Mouse (Mus musculus) megakaryocyte-erythroid progenitor cell, adult 5-6 weeks (primary cell): Measurements from ENCODE around the gene Car11. TPM values are rescaled to one million over a fixed set of nuclear protein-coding genes. Genes with fewer than 3 reads are reported as not detected.

Experiments used
- ATAC-seq: replicated peaks from 2 replicates; pipeline ENCODE4 v1.8.0; 2016; ENCODE audit warnings: mild to moderate bottlenecking, inconsistent platforms; ENCODE audit not compliant: severe bottlenecking, poor library complexity, low FRiP score, low TSS enrichment
- total RNA-seq, 2 experiments: library from RNA; stranded (forward) in 1 of 2; stranded (reverse) in 1 of 2; fragments of 200-1000, 215-1000 nt in 1 of 2; fragments of >200 nt in 1 of 2; fragmentation: Nextera tagmentation in 1 of 2; gene quantifications; 2 replicates each; pipeline ENCODE4 v1.2.3; 2014 to 2017

The Car11 gene
- total RNA-seq, 2 experiments from 2014 or later = not detected

DNA sequence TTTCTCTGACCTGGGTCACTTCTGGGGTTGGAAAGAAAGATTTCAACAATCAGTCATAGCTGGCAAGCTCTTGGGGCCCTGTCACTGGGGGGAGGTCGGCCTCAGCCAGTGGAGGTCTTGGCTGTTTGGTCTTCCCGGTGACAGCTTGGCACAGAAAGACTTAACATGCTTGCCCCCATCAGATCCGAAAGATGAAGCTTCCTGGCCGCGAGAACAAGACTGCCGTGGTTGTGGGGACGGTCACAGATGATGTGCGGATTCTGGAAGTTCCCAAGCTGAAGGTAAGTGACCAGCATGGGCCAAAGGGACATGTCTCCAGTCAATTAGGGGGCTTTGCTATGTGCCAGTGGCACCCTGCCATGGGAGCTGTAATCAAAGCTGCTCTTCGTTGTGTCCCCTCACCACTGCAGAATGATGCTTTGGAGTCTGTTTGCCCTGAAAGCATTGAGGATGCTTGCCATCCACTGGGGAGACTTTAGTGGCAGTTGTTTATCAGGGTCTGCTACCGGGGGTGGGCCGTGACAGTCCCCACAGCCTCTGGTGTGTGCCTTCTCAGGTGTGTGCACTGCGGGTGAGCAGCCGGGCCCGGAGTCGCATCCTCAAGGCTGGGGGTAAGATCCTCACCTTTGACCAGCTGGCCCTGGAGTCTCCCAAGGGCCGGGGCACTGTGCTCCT, 20.2 kb downstream of the Car11 start:
- no peak for ATAC-seq

- no peak for ATAC-seq
These were observed 21.0 kb downstream of the Car11 start, which contains the start of gene Fam83e for GRCm38 (mm10) chr7:45720413-45721233. Gene Fam83e, plus strand, starts transcription at chr7:45721212.

DNA sequence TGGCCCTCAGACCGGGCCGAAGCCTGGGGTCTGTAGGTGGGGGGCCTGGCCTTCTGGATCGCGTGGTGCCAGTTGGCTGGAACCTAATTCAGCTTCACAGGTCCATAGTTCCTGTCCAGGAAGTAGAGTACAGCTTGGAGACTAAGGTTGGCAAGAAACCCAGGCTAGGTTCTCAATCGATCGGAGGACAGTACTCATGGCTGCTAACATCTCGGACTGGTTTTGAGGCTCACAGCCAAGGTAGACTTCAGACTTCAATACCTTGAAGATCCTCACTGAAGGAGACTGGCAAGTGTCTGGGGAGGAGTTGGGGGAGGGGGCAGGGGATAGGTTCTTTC, 21.6 kb downstream of the Car11 start:
- ATAC-seq = no peak

- ATAC-seq = no peak
These were observed 22.2 kb downstream of the Car11 start for GRCm38 (mm10) chr7:45721642-45722347.

DNA sequence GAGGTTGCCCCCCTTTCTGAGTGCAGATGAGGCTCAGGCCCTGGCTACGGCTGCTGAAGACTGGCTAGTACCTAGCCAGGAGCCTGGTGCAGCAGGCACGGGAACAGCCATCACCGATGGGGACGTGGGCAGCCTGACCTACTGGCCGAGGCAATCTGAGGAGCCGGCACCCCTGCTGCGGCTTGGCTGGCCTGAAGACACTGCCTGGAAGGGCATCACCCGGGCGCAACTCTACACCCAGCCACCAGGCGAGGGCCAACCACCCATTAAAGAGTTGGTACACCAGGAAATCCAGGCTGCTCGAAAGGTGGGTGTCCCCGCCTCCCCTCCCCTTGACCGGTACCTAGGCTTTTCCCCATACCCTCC, 22.7 kb downstream of the Car11 start:
- no peak for ATAC-seq

- no peak for ATAC-seq
These were observed 23.7 kb downstream of the Car11 start for GRCm38 (mm10) chr7:45723301-45723700.

DNA sequence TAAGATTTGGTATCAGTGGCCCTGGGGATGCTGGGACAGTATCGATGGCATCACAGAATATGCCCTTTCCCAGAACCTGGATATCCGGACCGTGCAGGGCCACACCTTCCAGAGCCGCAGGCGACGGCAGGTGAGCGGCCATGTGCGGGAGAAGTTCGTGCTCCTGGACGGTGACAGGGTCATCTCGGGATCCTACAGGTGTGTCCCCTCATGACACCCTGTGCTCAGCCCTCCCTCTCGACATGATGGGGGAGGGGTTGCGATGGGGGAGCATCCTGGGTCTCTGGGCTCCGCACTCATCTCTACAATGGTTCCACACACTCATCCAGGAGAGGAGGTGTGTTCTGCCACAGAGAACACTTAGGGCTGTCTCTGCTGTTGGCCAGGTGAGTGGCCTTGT, 24.1 kb downstream of the Car11 start:
- no peak for ATAC-seq

- no peak for ATAC-seq
These were observed 25.5 kb downstream of the Car11 start for GRCm38 (mm10) chr7:45725151-45725550.

GRCm38 (mm10) chr7:45725713-45726112, 26.1 kb downstream of the Car11 start, which contains the start of gene Spaca4:
Gene Spaca4, minus strand, starts transcription at chr7:45725813.
- no peak for ATAC-seq

DNA sequence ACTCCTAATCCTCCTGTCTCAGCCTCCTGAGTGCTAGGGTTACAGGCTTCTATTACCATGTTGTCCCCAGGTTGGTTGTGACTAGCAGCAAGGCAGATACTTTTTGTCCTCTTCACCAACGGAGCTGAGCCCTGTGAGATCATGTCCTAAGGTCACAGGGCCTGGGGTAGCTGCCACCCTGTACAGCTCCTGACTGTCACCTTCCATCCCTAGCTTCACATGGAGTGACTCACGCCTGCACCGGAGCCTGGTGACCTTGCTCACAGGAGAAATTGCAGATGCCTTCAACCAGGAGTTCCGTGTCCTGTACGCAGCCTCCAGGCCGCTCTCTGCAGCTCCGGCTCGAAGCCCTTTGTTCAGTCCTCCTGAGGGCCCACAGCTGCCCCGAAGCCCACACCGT, 26.8 kb downstream of the Car11 start:
- ATAC-seq = no peak

DNA sequence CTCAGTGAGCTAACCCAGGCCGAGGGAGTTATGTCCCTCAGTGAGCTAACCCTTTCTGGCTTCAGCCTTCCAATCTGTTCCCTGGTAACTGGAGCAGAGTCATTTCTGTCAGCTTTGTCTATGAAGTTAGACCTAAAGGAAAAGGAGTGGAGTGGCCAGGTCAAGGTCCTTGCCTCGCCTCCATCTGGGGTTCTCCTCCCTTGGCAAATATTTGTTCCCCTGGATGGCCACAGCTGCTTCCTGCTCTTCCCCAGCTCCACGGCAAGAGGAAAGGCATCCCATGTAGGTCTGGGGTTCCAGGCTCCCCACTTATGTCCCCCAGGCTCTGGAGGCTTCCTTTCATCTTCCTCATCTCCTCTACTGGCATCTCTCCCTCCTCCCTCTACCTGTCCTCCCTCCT, 28.0 kb downstream of the Car11 start:
- ATAC-seq = no peak

GRCm38 (mm10) chr7:45730727-45731431, 31.2 kb downstream of the Car11 start:
- peak; percentile 30 for ATAC-seq

DNA sequence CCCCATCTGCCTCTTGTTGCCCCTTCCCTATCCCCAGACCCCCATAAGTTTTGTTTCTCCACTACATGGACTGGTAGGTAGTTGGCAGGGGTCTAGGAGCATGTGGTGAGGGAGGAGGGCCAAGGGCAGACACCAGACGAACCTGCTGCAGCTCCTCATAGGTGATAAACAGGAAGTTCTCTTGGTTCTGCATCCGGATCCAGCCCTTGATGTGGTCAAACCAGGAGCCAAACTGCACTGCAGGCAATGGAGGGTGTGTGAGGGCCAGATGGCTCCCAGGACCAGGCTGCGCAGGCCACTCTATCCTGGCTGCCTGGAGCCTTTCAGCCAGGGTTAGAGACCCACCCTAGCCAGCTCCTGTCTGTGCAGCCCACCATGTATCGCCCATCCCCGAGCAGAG, 33.8 kb downstream of the Car11 start:
- no peak for ATAC-seq

DNA sequence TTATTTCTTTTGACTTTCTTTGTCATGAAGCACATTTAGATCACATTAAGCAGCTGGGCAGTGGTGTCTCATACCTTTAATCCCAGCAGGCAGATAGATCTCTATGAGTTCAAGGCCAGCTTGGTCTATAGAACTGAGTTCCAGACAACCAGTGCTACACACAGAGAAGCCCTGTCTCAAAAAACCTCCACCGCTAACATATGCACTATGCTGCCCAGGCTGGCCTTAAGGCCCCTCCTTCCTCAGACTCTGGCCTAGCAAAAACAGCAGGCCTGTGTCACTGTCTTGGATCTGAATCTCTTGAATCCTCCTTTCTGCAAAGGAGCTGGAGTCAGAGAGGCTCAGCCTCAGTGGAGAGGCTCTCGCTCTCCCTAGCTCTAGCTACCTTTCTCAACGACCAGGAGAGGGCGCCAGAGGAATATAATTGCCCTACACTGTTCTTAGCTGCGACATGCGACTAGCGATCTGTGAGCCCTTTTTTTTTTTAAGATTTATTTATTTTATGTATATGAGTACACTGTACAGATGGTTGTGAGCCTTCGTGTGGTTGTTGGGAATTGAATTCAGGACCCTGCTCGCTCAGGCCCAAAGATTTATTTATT, 39.6 kb downstream of the Car11 start:
- peak; percentile 76 for ATAC-seq

DNA sequence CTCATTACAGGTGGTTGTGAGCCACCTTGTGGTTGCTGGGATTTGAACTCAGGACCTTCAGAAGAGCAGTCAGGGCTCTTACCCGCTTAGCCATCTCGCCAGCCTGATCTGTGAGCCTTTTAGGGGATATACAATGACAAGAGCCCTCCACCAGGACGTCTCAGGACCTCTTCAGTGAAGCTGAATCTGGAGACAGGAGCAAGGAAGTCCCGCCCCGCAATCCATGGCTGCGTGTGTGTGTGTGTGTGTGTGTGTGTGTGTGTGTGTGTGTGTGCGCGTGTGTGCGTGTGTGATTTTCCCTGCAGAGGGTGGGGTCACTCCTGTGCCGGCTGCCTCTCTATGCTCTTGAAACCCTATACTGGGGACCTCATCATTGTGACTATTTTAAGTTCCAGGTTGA, 40.2 kb downstream of the Car11 start:
- ATAC-seq = no peak

DNA sequence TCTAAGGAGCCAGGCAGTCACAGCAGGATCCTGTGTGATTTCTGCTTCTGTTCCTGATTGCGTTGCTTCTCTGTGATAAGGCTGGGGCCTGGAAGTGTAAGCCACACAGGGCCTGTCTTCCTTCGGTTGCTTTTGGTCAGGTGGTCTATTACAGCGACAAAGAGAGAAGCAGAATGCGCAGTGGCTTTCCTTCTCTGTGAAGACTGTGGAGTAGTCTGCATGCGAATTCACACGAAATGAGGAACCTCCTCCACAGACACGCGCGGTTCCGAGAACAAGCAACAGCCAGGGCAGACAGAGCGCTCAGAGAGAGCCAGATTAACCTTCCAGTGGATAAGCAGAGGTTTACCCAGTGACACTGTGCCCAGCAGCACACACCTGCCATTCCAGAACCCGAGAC, 41.7 kb downstream of the Car11 start:
- no peak for ATAC-seq

- ATAC-seq = peak; percentile 75
These were observed 42.1 kb downstream of the Car11 start for GRCm38 (mm10) chr7:45741777-45742176.

DNA sequence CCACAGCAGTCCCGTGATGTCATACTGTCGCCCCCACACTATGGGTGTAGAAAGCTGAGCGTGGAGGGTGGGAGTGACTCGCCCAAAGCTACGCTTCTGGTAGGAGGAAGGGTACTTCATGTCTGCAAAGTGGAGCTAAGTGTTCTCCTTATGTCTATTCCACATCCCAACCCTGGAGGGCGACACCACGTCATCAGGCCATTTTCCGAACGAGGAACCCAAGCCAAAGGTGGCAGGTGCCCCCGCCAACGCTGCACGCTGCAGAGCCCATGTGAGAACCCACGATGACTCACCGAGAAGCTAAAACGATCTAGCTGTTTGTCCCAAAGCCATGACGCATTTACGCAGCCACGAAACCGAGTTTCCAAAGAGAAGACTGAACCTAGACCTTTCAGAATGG, 42.7 kb downstream of the Car11 start:
- no peak for ATAC-seq

DNA sequence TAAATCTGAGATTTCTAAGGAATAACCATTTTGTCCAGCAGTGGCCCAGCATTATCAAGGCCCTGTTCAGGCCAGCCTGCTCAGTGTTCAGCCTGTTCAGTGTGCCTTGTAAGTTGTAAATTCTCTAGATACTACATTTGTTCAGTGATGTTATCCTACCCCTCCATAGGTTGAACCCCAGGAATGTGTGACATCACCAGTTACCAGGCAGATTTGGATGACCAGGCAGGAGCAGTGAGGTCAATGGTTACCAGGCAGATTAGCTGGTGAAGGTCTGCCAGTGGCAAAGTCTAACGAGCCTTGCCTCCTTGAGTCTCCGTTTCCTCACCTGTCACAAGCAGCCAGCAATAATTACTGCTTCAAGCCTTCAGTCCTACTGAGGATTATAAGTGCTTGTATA, 44.7 kb downstream of the Car11 start:
- no peak for ATAC-seq

DNA sequence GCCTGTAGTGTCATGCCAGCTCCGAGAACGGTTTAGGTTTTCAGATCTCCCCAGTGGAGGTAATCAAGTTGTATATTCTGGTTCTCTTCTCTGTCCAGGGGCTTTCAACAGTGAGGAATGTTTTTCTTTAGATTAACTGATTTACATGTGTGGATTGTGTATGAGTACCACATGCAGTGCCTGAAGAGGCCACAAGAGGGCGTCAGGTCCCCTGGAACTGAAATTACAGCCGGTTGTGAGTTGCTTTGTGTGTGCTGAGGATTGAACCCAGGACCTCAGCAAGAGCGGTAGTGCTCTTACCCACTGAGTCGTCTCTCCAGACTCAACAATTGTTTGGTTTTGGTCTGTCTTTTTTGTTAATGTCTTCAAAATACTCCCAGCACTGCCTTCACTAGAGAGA, 46.9 kb downstream of the Car11 start:
- ATAC-seq = no peak
